Mouse (Mus musculus): ENCODE data around the gene Cct7. TPM values are rescaled to one million over a fixed set of nuclear protein-coding genes. Genes with fewer than 3 reads are reported as not detected.

The Cct7 gene
- polyA plus RNA-seq, 1 experiment from 2014 or later: 695 TPM

GRCm38 (mm10) chr6:85483843-85484721, 32.8 kb downstream of the Cct7 start:
- Histone ChIP-seq H3K4me3 (ENCODE audit: low read depth, low read length) (peak overlapping the region; percentile 11), H3K4me2 (peak overlapping the region; percentile 45), H3K4me1 (replicated peaks; ENCODE audit: control insufficient read depth, insufficient read depth, low read length) (no peaks in the 10 kb centered on the region), H3K9ac (ENCODE audit: low read depth, low read length) (no peak overlapping the region), H3K27me3 (replicated peaks; ENCODE audit: control insufficient read depth, insufficient read depth, low read length) (peaks cover 55% of the 10 kb centered on the region), H3K36me3 (ENCODE audit: control insufficient read depth, insufficient read depth, low read length) (no peaks in the 10 kb centered on the region), H3K9me3 (ENCODE audit: control insufficient read depth, low read length) (no peaks in the 10 kb centered on the region), H3K27ac (ENCODE audit: low read depth, low read length) (no peak overlapping the region)
- DNase-seq (ENCODE audit: low spot score): no peak
- WGBS: 7% methylated on average over 91 of the region's 92 CpGs
- no peak for ATAC-seq (replicated peaks; ENCODE audit: low FRiP score)

- no peak overlapping the region for H3K9ac ChIP-seq (ENCODE audit: low read depth, low read length)
- no peaks in the 10 kb centered on the region for H3K36me3 ChIP-seq (ENCODE audit: control insufficient read depth, insufficient read depth, low read length)
- no peak overlapping the region for H3K27ac ChIP-seq (ENCODE audit: low read depth, low read length)
- H3K9me3 ChIP-seq (ENCODE audit: control insufficient read depth, low read length): no peaks in the 10 kb centered on the region
- ATAC-seq (replicated peaks; ENCODE audit: low FRiP score): no peak
- no peak overlapping the region for H3K4me3 ChIP-seq (ENCODE audit: low read depth, low read length)
- H3K4me2 ChIP-seq: no peak overlapping the region
- 82% methylated on average over 2 of the region's 2 CpGs for WGBS
- H3K27me3 ChIP-seq (replicated peaks; ENCODE audit: control insufficient read depth, insufficient read depth, low read length): peaks cover 54% of the 10 kb centered on the region
- H3K4me1 ChIP-seq (replicated peaks; ENCODE audit: control insufficient read depth, insufficient read depth, low read length): 0 out of 2 replicates have a peak, but pooled peaks cover 3% of the 10 kb centered on the region
- no peak for DNase-seq (ENCODE audit: low spot score)
These were observed 34.4 kb downstream of the Cct7 start for GRCm38 (mm10) chr6:85485738-85486137.

GRCm38 (mm10) chr6:85488510-85488909, 37.2 kb downstream of the Cct7 start:
- Histone ChIP-seq H3K9ac (ENCODE audit: low read depth, low read length) (no peak overlapping the region), H3K27me3 (replicated peaks; ENCODE audit: control insufficient read depth, insufficient read depth, low read length) (peaks cover 32% of the 10 kb centered on the region), H3K36me3 (ENCODE audit: control insufficient read depth, insufficient read depth, low read length) (no peaks in the 10 kb centered on the region), H3K9me3 (ENCODE audit: control insufficient read depth, low read length) (no peaks in the 10 kb centered on the region), H3K4me1 (replicated peaks; ENCODE audit: control insufficient read depth, insufficient read depth, low read length) (0 out of 2 replicates have a peak, but pooled peaks cover 3% of the 10 kb centered on the region), H3K4me3 (ENCODE audit: low read depth, low read length) (no peak overlapping the region), H3K4me2 (no peak overlapping the region), H3K27ac (ENCODE audit: low read depth, low read length) (no peak overlapping the region)
- ATAC-seq (replicated peaks; ENCODE audit: low FRiP score): no peak
- WGBS: 69% methylated on average over 4 of the region's 4 CpGs
- no peak for DNase-seq (ENCODE audit: low spot score)

- ATAC-seq (replicated peaks; ENCODE audit: low FRiP score) (no peak), DNase-seq (ENCODE audit: low spot score) (no peak)
- Histone ChIP-seq H3K9me3 (ENCODE audit: control insufficient read depth, low read length) (no peaks in the 10 kb centered on the region), H3K9ac (ENCODE audit: low read depth, low read length) (no peak overlapping the region), H3K4me2 (no peak overlapping the region), H3K27ac (ENCODE audit: low read depth, low read length) (no peak overlapping the region), H3K36me3 (ENCODE audit: control insufficient read depth, insufficient read depth, low read length) (no peaks in the 10 kb centered on the region), H3K27me3 (replicated peaks; ENCODE audit: control insufficient read depth, insufficient read depth, low read length) (peaks cover 20% of the 10 kb centered on the region), H3K4me1 (replicated peaks; ENCODE audit: control insufficient read depth, insufficient read depth, low read length) (0 out of 2 replicates have a peak, but pooled peaks cover 3% of the 10 kb centered on the region), H3K4me3 (ENCODE audit: low read depth, low read length) (no peak overlapping the region)
- 58% methylated on average over 3 of the region's 3 CpGs for WGBS
These were observed 38.4 kb downstream of the Cct7 start for GRCm38 (mm10) chr6:85489717-85490116.

GRCm38 (mm10) chr6:85490252-85490651, 38.9 kb downstream of the Cct7 start:
- no peak overlapping the region; the same call in 1 of the 2 replicates for H3K27ac ChIP-seq (ENCODE audit: low read depth, low read length)
- H3K4me3 ChIP-seq (ENCODE audit: low read depth, low read length): no peak overlapping the region
- no peak overlapping the region for H3K9ac ChIP-seq (ENCODE audit: low read depth, low read length)
- H3K27me3 ChIP-seq (replicated peaks; ENCODE audit: control insufficient read depth, insufficient read depth, low read length): peaks cover 15% of the 10 kb centered on the region
- H3K36me3 ChIP-seq (ENCODE audit: control insufficient read depth, insufficient read depth, low read length): no peaks in the 10 kb centered on the region
- WGBS: 86% methylated on average over 4 of the region's 4 CpGs
- DNase-seq (ENCODE audit: low spot score): no peak
- ATAC-seq (replicated peaks; ENCODE audit: low FRiP score): no peak
- no peak overlapping the region for H3K4me2 ChIP-seq
- H3K4me1 ChIP-seq (replicated peaks; ENCODE audit: control insufficient read depth, insufficient read depth, low read length): 0 out of 2 replicates have a peak, but pooled peaks cover 3% of the 10 kb centered on the region
- H3K9me3 ChIP-seq (ENCODE audit: control insufficient read depth, low read length): no peaks in the 10 kb centered on the region

GRCm38 (mm10) chr6:85491606-85492005, 40.3 kb downstream of the Cct7 start:
- H3K27me3 ChIP-seq (replicated peaks; ENCODE audit: control insufficient read depth, insufficient read depth, low read length): peaks cover 3% of the 10 kb centered on the region; the same call in 1 of the 2 replicates
- 72% methylated on average over 3 of the region's 3 CpGs for WGBS
- H3K4me2 ChIP-seq: no peak overlapping the region
- H3K9ac ChIP-seq (ENCODE audit: low read depth, low read length): no peak overlapping the region
- no peaks in the 10 kb centered on the region for H3K36me3 ChIP-seq (ENCODE audit: control insufficient read depth, insufficient read depth, low read length)
- no peak overlapping the region for H3K27ac ChIP-seq (ENCODE audit: low read depth, low read length)
- DNase-seq (ENCODE audit: low spot score) (no peak), ATAC-seq (replicated peaks; ENCODE audit: low FRiP score) (no peak)
- 0 out of 2 replicates have a peak, but pooled peaks cover 3% of the 10 kb centered on the region for H3K4me1 ChIP-seq (replicated peaks; ENCODE audit: control insufficient read depth, insufficient read depth, low read length)
- H3K4me3 ChIP-seq (ENCODE audit: low read depth, low read length): no peak overlapping the region
- H3K9me3 ChIP-seq (ENCODE audit: control insufficient read depth, low read length): no peaks in the 10 kb centered on the region

- Histone ChIP-seq H3K4me1 (replicated peaks; ENCODE audit: control insufficient read depth, insufficient read depth, low read length) (no peaks in the 10 kb centered on the region), H3K27ac (ENCODE audit: low read depth, low read length) (no peak overlapping the region), H3K9me3 (ENCODE audit: control insufficient read depth, low read length) (no peaks in the 10 kb centered on the region), H3K4me2 (no peak overlapping the region), H3K36me3 (ENCODE audit: control insufficient read depth, insufficient read depth, low read length) (no peaks in the 10 kb centered on the region), H3K4me3 (ENCODE audit: low read depth, low read length) (no peak overlapping the region), H3K9ac (ENCODE audit: low read depth, low read length) (no peak overlapping the region), H3K27me3 (replicated peaks; ENCODE audit: control insufficient read depth, insufficient read depth, low read length) (peaks cover 9% of the 10 kb centered on the region)
- ATAC-seq (replicated peaks; ENCODE audit: low FRiP score) (no peak), DNase-seq (ENCODE audit: low spot score) (no peak)
These were observed 45.7 kb downstream of the Cct7 start for GRCm38 (mm10) chr6:85496976-85497375.

GRCm38 (mm10) chr6:85498147-85498546, 46.8 kb downstream of the Cct7 start:
- no peaks in the 10 kb centered on the region for H3K36me3 ChIP-seq (ENCODE audit: control insufficient read depth, insufficient read depth, low read length)
- WGBS: 55% methylated on average over 9 of the region's 9 CpGs
- H3K4me2 ChIP-seq: no peak overlapping the region
- no peak overlapping the region for H3K9ac ChIP-seq (ENCODE audit: low read depth, low read length)
- H3K4me1 ChIP-seq (replicated peaks; ENCODE audit: control insufficient read depth, insufficient read depth, low read length): no peaks in the 10 kb centered on the region
- peaks cover 21% of the 10 kb centered on the region for H3K27me3 ChIP-seq (replicated peaks; ENCODE audit: control insufficient read depth, insufficient read depth, low read length)
- no peak overlapping the region for H3K27ac ChIP-seq (ENCODE audit: low read depth, low read length)
- H3K4me3 ChIP-seq (ENCODE audit: low read depth, low read length): no peak overlapping the region
- no peaks in the 10 kb centered on the region for H3K9me3 ChIP-seq (ENCODE audit: control insufficient read depth, low read length)
- DNase-seq (ENCODE audit: low spot score) (no peak), ATAC-seq (replicated peaks; ENCODE audit: low FRiP score) (no peak)

- DNase-seq (ENCODE audit: low spot score) (no peak), ATAC-seq (replicated peaks; ENCODE audit: low FRiP score) (no peak)
- WGBS: 43% methylated on average over 1 of the region's 1 CpGs
- Histone ChIP-seq H3K36me3 (ENCODE audit: control insufficient read depth, insufficient read depth, low read length) (no peaks in the 10 kb centered on the region), H3K27me3 (replicated peaks; ENCODE audit: control insufficient read depth, insufficient read depth, low read length) (peaks cover 35% of the 10 kb centered on the region), H3K4me2 (no peak overlapping the region), H3K9ac (ENCODE audit: low read depth, low read length) (no peak overlapping the region), H3K27ac (ENCODE audit: low read depth, low read length) (no peak overlapping the region), H3K4me1 (replicated peaks; ENCODE audit: control insufficient read depth, insufficient read depth, low read length) (no peaks in the 10 kb centered on the region), H3K9me3 (ENCODE audit: control insufficient read depth, low read length) (no peaks in the 10 kb centered on the region), H3K4me3 (ENCODE audit: low read depth, low read length) (no peak overlapping the region)
These were observed 49.1 kb downstream of the Cct7 start for GRCm38 (mm10) chr6:85500416-85500815.

Measured in liver, embryonic 11.5 days (tissue).